Mouse (Mus musculus): Measurements from ENCODE around the gene Bcl2l13.

GRCm38 (mm10) chr6:120868824-120869223 is 32.8 kb downstream of the Bcl2l13 start:
- no peak for TF ChIP-seq CTCF (IDR thresholded peaks at IDR 0.05; ENCODE audit: low read depth, low read length)
- no peak for TF ChIP-seq GATA1 (IDR thresholded peaks at IDR 0.05; ENCODE audit: borderline replicate concordance, low read length)
- no peak for TF ChIP-seq TAL1 (conservative IDR thresholded peaks at IDR 0.05; ENCODE audit: low read depth, low read length)

All from G1E (cell line).